Mouse (Mus musculus) cortical plate, adult 2 months (tissue): ENCODE measurements around the gene Bcar3.

Experiments
- CTCF ChIP-seq: fragments of 200-500 bp; IDR thresholded peaks from 2 replicates; pipeline ENCODE4 v1.5.1; 2011; ENCODE audit warnings: mild to moderate bottlenecking, control low read depth, low read length; ENCODE audit not compliant: insufficient read depth; ENCODE audit errors: extremely low read depth
- POLR2A ChIP-seq: fragments of 200-500 bp; IDR thresholded peaks from 2 replicates; pipeline ENCODE4 v1.6.1; 2011; ENCODE audit warnings: mild to moderate bottlenecking, low read length, control low read depth; ENCODE audit not compliant: insufficient read depth; ENCODE audit errors: extremely low read depth

- no peak for TF ChIP-seq POLR2A
- TF ChIP-seq CTCF = no peak
Observed at GRCm38 (mm10) chr3:122432811-122433406, 139.0 kb downstream of the Bcar3 start.
